Mouse (Mus musculus) forebrain, embryonic 15.5 days (tissue): ENCODE results near the gene Sox21. TPM values are rescaled to one million over a fixed set of nuclear protein-coding genes. Genes with fewer than 3 reads are reported as not detected.

Experiments used
- microRNA-seq: library from miRNA; unstranded; fragments of <30 nt; microRNA quantifications from one replicate; pipeline ENCODE4, GENCODE M21; 2016
- polyA plus RNA-seq: library from polyadenylated mRNA; unstranded; fragments of >200 nt; fragmentation: Nextera tagmentation; extraction: Ambion mirVana; gene quantifications from 2 replicates; pipeline ENCODE4 v1.2.1, GENCODE M21; 2015

The Sox21 gene
- polyA plus RNA-seq, 1 experiment from 2014 or later, result 8.0 TPM

Small RNA genes within 50 kb of the gene (microRNA-seq; reads per million reads assigned to microRNA genes)
- gene Mir6241, result not detected

Other genes with a start within 250 kb of the Sox21 start
- 7.2 and 7.3 TPM in 2 replicates for gene Dct, start 184.8 kb downstream of the Sox21 start, polyA plus RNA-seq
- gene Tgds, start 104.3 kb downstream of the Sox21 start, polyA plus RNA-seq, result 21.4 and 23.4 TPM in 2 replicates
- 29.0 and 29.1 TPM in 2 replicates for gene Gpr180, start 99.9 kb downstream of the Sox21 start, polyA plus RNA-seq
- not detected in 2 replicates for gene Gm9376, start 29.9 kb upstream of the Sox21 start, polyA plus RNA-seq